Mouse (Mus musculus): ENCODE measurements around the gene Naa38. TPM values are rescaled to one million over a fixed set of nuclear protein-coding genes. Genes with fewer than 3 reads are reported as not detected.

Gene Naa38
- polyA plus RNA-seq, 1 experiment = 77.9 TPM

DNA sequence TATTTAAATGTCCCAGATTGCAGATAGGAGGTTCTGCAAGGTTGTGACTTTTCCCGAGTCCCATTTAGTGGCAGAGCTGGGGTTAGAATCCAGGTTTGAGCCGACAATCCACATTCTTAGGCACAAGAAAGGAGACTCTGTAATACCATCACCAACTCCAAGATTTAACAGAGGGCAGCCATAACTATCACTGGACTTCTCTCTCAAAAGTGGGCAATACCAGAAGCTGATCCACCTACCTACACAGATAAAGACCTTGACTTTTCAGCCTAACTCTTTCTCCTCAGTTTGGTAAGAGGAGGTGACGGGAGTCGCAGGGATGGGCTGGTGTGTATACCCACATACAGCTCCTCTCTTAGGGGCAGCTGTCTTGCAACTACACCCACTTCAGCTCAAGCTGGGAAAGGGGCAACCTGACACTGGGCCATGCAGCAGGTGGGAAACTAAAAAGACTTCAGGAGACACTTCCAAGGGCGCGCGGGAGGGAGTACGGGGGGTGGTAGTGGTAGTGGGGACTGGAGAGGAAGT, 21.7 kb downstream of the Naa38 start:
- Histone ChIP-seq H3K4me1 (ENCODE audit: control insufficient read depth, insufficient read depth, low read length) (peaks cover 15% of the 10 kb centered on the region), H3K27me3 (ENCODE audit: control insufficient read depth, insufficient read depth, low read length, poor library complexity, severe bottlenecking) (no peaks in the 10 kb centered on the region), H3K9ac (ENCODE audit: low read depth, poor library complexity, severe bottlenecking) (peak overlapping the region; percentile 12; the same call in 1 of the 2 replicates), H3K9me3 (replicated peaks; ENCODE audit: control insufficient read depth, insufficient read depth, low read length, poor library complexity, severe bottlenecking) (no peaks in the 10 kb centered on the region), H3K4me3 (ENCODE audit: low read depth, low read length) (peak overlapping the region; percentile 71), H3K36me3 (ENCODE audit: control insufficient read depth, insufficient read depth, low read length, poor library complexity, severe bottlenecking) (no peaks in the 10 kb centered on the region), H3K27ac (ENCODE audit: insufficient read depth, low read length) (peak overlapping the region; percentile 80)
- TF ChIP-seq EP300 (IDR thresholded peaks at IDR 0.05; ENCODE audit: insufficient read depth, low read depth, low read length) (no peak), POLR2A (IDR thresholded peaks at IDR 0.05; ENCODE audit: insufficient read depth, low read length) (no peak), CTCF (IDR thresholded peaks at IDR 0.05; ENCODE audit: low read depth, low read length) (no peak)

GRCm38 (mm10) chr11:69417449-69418384, 22.4 kb downstream of the Naa38 start:
- Histone ChIP-seq H3K9me3 (replicated peaks; ENCODE audit: control insufficient read depth, insufficient read depth, low read length, poor library complexity, severe bottlenecking) (no peaks in the 10 kb centered on the region), H3K27me3 (ENCODE audit: control insufficient read depth, insufficient read depth, low read length, poor library complexity, severe bottlenecking) (no peaks in the 10 kb centered on the region), H3K4me1 (ENCODE audit: control insufficient read depth, insufficient read depth, low read length) (peaks cover 15% of the 10 kb centered on the region), H3K27ac (ENCODE audit: insufficient read depth, low read length) (peak overlapping the region; percentile 81), H3K9ac (ENCODE audit: low read depth, poor library complexity, severe bottlenecking) (peak overlapping the region; percentile 79), H3K36me3 (ENCODE audit: control insufficient read depth, insufficient read depth, low read length, poor library complexity, severe bottlenecking) (no peaks in the 10 kb centered on the region), H3K4me3 (ENCODE audit: low read depth, low read length) (peak overlapping the region; percentile 71)
- TF ChIP-seq CTCF (IDR thresholded peaks at IDR 0.05; ENCODE audit: low read depth, low read length) (no peak), EP300 (IDR thresholded peaks at IDR 0.05; ENCODE audit: insufficient read depth, low read depth, low read length) (peak; percentile 97)

- H3K27me3 ChIP-seq (ENCODE audit: control insufficient read depth, insufficient read depth, low read length, poor library complexity, severe bottlenecking) = no peaks in the 10 kb centered on the region
- peak overlapping the region; percentile 81 for H3K27ac ChIP-seq (ENCODE audit: insufficient read depth, low read length)
- TF ChIP-seq EP300 (IDR thresholded peaks at IDR 0.05; ENCODE audit: insufficient read depth, low read depth, low read length) = peak; percentile 64; the same call in 1 of the 2 replicates
- TF ChIP-seq CTCF (IDR thresholded peaks at IDR 0.05; ENCODE audit: low read depth, low read length) = no peak
- TF ChIP-seq POLR2A (IDR thresholded peaks at IDR 0.05; ENCODE audit: insufficient read depth, low read length) = peak; percentile 25
- H3K9ac ChIP-seq (ENCODE audit: low read depth, poor library complexity, severe bottlenecking) = peak overlapping the region; percentile 79
- H3K4me1 ChIP-seq (ENCODE audit: control insufficient read depth, insufficient read depth, low read length) = peaks cover 11% of the 10 kb centered on the region
- no peaks in the 10 kb centered on the region for H3K36me3 ChIP-seq (ENCODE audit: control insufficient read depth, insufficient read depth, low read length, poor library complexity, severe bottlenecking)
- H3K4me3 ChIP-seq (ENCODE audit: low read depth, low read length) = peak overlapping the region; percentile 71
- no peaks in the 10 kb centered on the region for H3K9me3 ChIP-seq (replicated peaks; ENCODE audit: control insufficient read depth, insufficient read depth, low read length, poor library complexity, severe bottlenecking)
Measured at GRCm38 (mm10) chr11:69418481-69419442, 23.5 kb downstream of the Naa38 start.

DNA sequence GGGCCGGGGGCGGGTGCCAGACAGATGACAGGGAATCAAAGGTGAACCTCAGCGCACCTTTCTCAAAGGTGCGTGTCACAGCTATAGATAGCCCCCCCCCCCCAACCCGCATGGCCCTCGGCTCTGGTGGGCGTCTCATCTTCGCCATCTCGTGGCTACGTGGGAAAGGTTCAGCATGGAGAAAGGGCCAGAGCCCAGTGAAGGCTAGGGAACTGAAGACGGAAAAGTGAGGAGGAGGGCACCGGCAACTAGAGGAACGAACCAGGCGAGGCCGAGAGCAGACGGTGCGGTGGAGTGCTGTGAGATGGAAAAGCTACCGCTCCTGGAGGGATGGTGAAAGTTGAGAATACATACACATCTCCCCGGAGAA, 24.1 kb downstream of the Naa38 start:
- H3K4me1 ChIP-seq (ENCODE audit: control insufficient read depth, insufficient read depth, low read length) = peaks cover 7% of the 10 kb centered on the region
- peak overlapping the region; percentile 16; the same call in 1 of the 2 replicates for H3K9ac ChIP-seq (ENCODE audit: low read depth, poor library complexity, severe bottlenecking)
- TF ChIP-seq POLR2A (IDR thresholded peaks at IDR 0.05; ENCODE audit: insufficient read depth, low read length) = no peak
- TF ChIP-seq CTCF (IDR thresholded peaks at IDR 0.05; ENCODE audit: low read depth, low read length) = no peak
- no peak for TF ChIP-seq EP300 (IDR thresholded peaks at IDR 0.05; ENCODE audit: insufficient read depth, low read depth, low read length)
- H3K9me3 ChIP-seq (replicated peaks; ENCODE audit: control insufficient read depth, insufficient read depth, low read length, poor library complexity, severe bottlenecking) = no peaks in the 10 kb centered on the region
- no peaks in the 10 kb centered on the region for H3K36me3 ChIP-seq (ENCODE audit: control insufficient read depth, insufficient read depth, low read length, poor library complexity, severe bottlenecking)
- peak overlapping the region; percentile 46 for H3K4me3 ChIP-seq (ENCODE audit: low read depth, low read length)
- no peaks in the 10 kb centered on the region for H3K27me3 ChIP-seq (ENCODE audit: control insufficient read depth, insufficient read depth, low read length, poor library complexity, severe bottlenecking)
- no peak overlapping the region for H3K27ac ChIP-seq (ENCODE audit: insufficient read depth, low read length)

DNA sequence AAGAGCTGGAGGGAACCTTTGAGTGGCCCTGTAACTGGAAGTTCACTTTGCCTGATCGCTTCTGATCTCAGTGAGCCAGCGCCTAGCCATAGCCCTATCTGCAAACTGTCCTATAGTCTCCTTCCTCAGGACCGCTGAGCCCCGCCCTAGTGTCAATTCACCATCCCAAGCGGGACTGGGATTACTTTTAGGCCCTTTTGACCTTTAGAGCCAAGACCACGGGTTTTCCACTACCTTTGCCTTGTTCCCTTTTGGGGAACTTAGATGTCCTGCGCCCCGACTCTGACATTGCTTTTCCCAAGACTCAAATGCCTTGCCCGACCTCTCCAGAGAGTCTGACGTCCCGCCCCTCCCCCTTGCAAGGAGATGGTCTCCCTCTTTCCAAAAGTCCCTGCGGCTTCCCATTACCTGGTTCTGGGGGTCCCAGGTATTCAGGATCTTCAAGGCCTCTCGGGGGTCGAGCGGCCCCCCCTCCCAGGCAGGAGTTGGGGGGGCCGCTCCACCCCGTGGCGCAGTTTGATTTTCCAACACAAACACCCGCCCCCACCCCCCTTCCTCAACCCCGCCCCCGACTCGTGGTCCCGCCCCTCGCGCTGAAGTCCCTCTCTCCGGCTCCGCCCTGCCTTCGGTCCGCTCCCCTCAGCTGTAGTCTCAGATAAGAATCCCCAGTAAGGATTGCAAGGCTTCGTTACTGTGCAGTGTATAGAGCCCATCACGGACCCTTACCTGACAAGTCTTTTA, 24.7 kb downstream of the Naa38 start:
- Histone ChIP-seq H3K27me3 (ENCODE audit: control insufficient read depth, insufficient read depth, low read length, poor library complexity, severe bottlenecking) (no peaks in the 10 kb centered on the region), H3K4me1 (ENCODE audit: control insufficient read depth, insufficient read depth, low read length) (peaks cover 5% of the 10 kb centered on the region), H3K36me3 (ENCODE audit: control insufficient read depth, insufficient read depth, low read length, poor library complexity, severe bottlenecking) (no peaks in the 10 kb centered on the region), H3K9ac (ENCODE audit: low read depth, poor library complexity, severe bottlenecking) (peak overlapping the region; percentile 16; the same call in 1 of the 2 replicates), H3K4me3 (ENCODE audit: low read depth, low read length) (peak overlapping the region; percentile 76), H3K9me3 (replicated peaks; ENCODE audit: control insufficient read depth, insufficient read depth, low read length, poor library complexity, severe bottlenecking) (no peaks in the 10 kb centered on the region), H3K27ac (ENCODE audit: insufficient read depth, low read length) (no peak overlapping the region)
- no peak for TF ChIP-seq EP300 (IDR thresholded peaks at IDR 0.05; ENCODE audit: insufficient read depth, low read depth, low read length)
- no peak for TF ChIP-seq POLR2A (IDR thresholded peaks at IDR 0.05; ENCODE audit: insufficient read depth, low read length)
- TF ChIP-seq CTCF (IDR thresholded peaks at IDR 0.05; ENCODE audit: low read depth, low read length) = no peak
